Mouse (Mus musculus) kidney, embryonic 14.5 days (tissue): ENCODE results near the gene Uap1. TPM values are rescaled to one million over a fixed set of nuclear protein-coding genes. Genes with fewer than 3 reads are reported as not detected.
"Not testable (repeated sequence)": the region's sequence is repeated elsewhere in the genome, so short reads cannot be mapped to it uniquely, and the experiment has no call there.

ENCODE experiments used
- ATAC-seq: fragments of 200-750 bp; cut with Nextera tagmentation; 2 replicates; pipeline ENCODE4 v1.8.0; 2017; ENCODE audit warnings: moderate number of reproducible peaks, mild to moderate bottlenecking, moderate TSS enrichment, moderate library complexity; ENCODE audit not compliant: low FRiP score, low TSS enrichment
- H3K27ac ChIP-seq: fragments of 300-500 bp; sonication (generic); 2 replicates; pipeline ENCODE4 v1.5.1; 2014; ENCODE audit warnings: low read depth, mild to moderate bottlenecking, low read length, moderate library complexity, mixed read lengths
- H3K27me3 ChIP-seq: fragments of 300-500 bp; sonication (generic); 2 replicates; pipeline ENCODE4 v1.6.1; 2014; ENCODE audit warnings: mild to moderate bottlenecking, low read length; ENCODE audit not compliant: control insufficient read depth, insufficient read depth
- H3K36me3 ChIP-seq: fragments of 300-500 bp; sonication (generic); 2 replicates; pipeline ENCODE4 v1.6.1; 2014; ENCODE audit warnings: low read length, mixed read lengths; ENCODE audit not compliant: control insufficient read depth, insufficient read depth
- H3K4me1 ChIP-seq: fragments of 300-500 bp; sonication (generic); 2 replicates; pipeline ENCODE4 v1.6.1; 2014; ENCODE audit warnings: low read length, mixed read lengths; ENCODE audit not compliant: control insufficient read depth, insufficient read depth
- H3K4me2 ChIP-seq: fragments of 300-500 bp; sonication (generic); replicated peaks from 2 replicates; pipeline ENCODE4 v1.6.1; 2014; ENCODE audit warnings: low read depth, mild to moderate bottlenecking, low read length
- H3K4me3 ChIP-seq: fragments of 300-500 bp; sonication (generic); 2 replicates; pipeline ENCODE4 v1.5.1; 2014; ENCODE audit warnings: mild to moderate bottlenecking, low read length
- H3K9ac ChIP-seq: fragments of 300-500 bp; sonication (generic); 2 replicates; pipeline ENCODE4 v1.6.1; 2014; ENCODE audit warnings: low read depth, mild to moderate bottlenecking, low read length, moderate library complexity
- H3K9me3 ChIP-seq: fragments of 300-500 bp; sonication (generic); 2 replicates; pipeline ENCODE4 v1.6.1; 2016; ENCODE audit warnings: low read length; ENCODE audit not compliant: control insufficient read depth
- WGBS: fragments of 180-500 bp; shearing (Covaris S2); extraction: QIAGEN DNeasy Blood & Tissue Kit; methylation state at CpG from one replicate; pipeline ENCODE4 v1.1.7; 2014; 5-methylcytosine and 5-hydroxymethylcytosine counted together
- polyA plus RNA-seq: library from polyadenylated mRNA; unstranded; fragments of >200 nt; fragmentation: Nextera tagmentation; extraction: Ambion mirVana; gene quantifications from 2 replicates; pipeline ENCODE4 v1.2.1, GENCODE M21; 2014

The Uap1 gene
- polyA plus RNA-seq, 1 experiment from 2014 or later: 51.0 TPM

GRCm38 (mm10) chr1:170112261-170112660 lies 62.5 kb downstream of the Uap1 start:
- no peak overlapping the region for H3K4me2 ChIP-seq
- H3K9me3 ChIP-seq: no peaks in the 10 kb centered on the region
- no peaks in the 10 kb centered on the region for H3K4me1 ChIP-seq
- H3K27ac ChIP-seq: no peak overlapping the region
- H3K27me3 ChIP-seq: no peaks in the 10 kb centered on the region
- H3K9ac ChIP-seq: no peak overlapping the region
- no peaks in the 10 kb centered on the region for H3K36me3 ChIP-seq
- no peak overlapping the region for H3K4me3 ChIP-seq
- ATAC-seq: no peak
- 92% methylated on average over 10 of the region's 10 CpGs for WGBS

DNA sequence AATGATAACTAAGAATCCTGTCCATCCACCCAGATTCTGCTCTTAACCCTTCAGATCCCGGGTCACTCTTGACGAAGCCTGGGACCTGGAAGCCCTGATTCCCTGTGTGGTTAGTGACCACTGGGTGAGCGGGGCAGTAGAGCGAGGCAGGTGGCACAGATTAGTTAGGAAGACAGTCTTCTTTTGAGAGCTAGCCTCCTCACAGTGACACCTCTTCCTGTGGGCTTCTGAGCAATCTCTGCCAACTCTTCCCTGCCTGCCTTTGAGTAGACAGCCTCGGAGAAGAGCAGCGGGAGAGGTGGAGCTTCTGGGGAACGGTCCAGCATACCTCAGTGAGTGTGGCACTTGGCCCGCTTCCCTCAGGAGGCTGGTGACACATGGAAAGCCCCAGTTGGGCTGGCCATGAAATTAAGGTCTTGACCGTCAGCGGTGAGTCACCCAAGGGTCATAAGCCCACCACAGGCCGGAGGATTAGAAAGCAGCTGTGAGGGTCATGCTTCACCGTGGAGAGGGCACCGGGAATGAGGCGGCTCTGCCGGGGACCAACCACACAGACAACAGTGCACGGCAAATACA lies 63.0 kb downstream of the Uap1 start:
- Histone ChIP-seq H3K36me3 (no peaks in the 10 kb centered on the region), H3K9me3 (no peaks in the 10 kb centered on the region), H3K4me1 (no peaks in the 10 kb centered on the region), H3K4me2 (no peak overlapping the region), H3K27ac (no peak overlapping the region), H3K9ac (no peak overlapping the region), H3K27me3 (no peaks in the 10 kb centered on the region), H3K4me3 (no peak overlapping the region)
- 83% methylated on average over 16 of the region's 16 CpGs for WGBS
- no peak for ATAC-seq

DNA sequence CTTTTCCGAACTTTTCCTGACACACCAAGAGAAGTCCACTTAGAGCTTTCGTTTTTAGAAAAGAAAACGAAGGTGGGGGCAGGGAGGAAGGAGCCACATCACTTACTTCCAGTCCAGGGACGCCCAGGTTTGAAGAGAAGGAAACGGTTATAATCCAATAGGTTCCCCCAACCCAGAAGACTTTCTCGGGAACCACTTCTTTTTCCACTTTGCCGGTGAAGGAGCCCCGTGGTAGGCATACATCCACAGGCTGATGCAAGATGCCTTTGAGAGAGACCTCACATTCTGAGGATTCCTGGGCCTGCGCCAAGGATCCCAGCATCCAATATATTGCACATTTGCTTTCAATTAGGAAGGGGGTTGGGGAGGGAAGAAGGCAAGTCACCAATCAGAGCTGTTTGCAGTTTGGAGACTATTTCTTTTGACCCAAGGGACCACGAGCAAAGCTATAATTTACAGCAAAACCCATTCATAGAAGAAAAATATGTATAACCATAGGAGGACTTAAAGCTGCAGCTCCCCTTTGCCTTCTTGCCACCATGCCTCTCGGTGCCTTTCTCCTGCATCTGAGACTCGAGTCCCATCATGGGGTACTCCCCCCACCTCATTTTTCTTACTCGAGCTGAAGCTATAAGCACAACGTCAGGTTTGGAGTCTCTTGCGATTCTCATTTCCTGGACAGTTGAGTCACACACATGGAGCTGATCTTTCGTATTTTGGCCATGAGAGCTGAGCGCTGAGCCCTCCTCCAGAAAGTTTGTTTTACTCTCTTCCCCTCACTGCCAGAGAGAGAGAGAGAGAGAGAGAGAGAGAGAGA lies 64.0 kb downstream of the Uap1 start, which contains the start of gene Ddr2:
TSS of gene Ddr2 (minus strand) at position 247 of the 817 bp plus-strand sequence.
- H3K9ac ChIP-seq: peak within 1 kb of the TSS; percentile 59
- no peaks in the 10 kb centered on the region for H3K27me3 ChIP-seq
- WGBS: 62% methylated on average over 17 of the region's 17 CpGs
- H3K4me2 ChIP-seq: peak within 1 kb of the TSS; percentile 45
- no peaks in the 10 kb centered on the region for H3K9me3 ChIP-seq
- H3K36me3 ChIP-seq: no peaks in the 10 kb centered on the region
- H3K4me3 ChIP-seq: peak within 1 kb of the TSS; percentile 36
- ATAC-seq: peak; percentile 88
- no peaks in the 10 kb centered on the region for H3K4me1 ChIP-seq
- peak within 1 kb of the TSS; percentile 83; the same call in 1 of the 2 replicates for H3K27ac ChIP-seq

GRCm38 (mm10) chr1:170109776-170110515 lies 64.8 kb downstream of the Uap1 start:
- Histone ChIP-seq H3K9me3 (no peaks in the 10 kb centered on the region), H3K4me1 (no peaks in the 10 kb centered on the region), H3K36me3 (no peaks in the 10 kb centered on the region), H3K4me3 (peak overlapping the region; percentile 36), H3K27me3 (no peaks in the 10 kb centered on the region), H3K9ac (peak overlapping the region; percentile 59), H3K4me2 (peak overlapping the region; percentile 45), H3K27ac (peak overlapping the region; percentile 83; the same call in 1 of the 2 replicates)
- 0 out of 2 replicates have a peak, but pooled peaks have one; percentile 24 for ATAC-seq
- 68% methylated on average over 19 of the region's 19 CpGs for WGBS

GRCm38 (mm10) chr1:170102814-170103213 lies 71.9 kb downstream of the Uap1 start:
- WGBS: 91% methylated on average over 6 of the region's 6 CpGs
- not testable (repeated sequence) for H3K4me2 ChIP-seq, H3K4me1 ChIP-seq, ATAC-seq, H3K27me3 ChIP-seq, H3K27ac ChIP-seq, H3K36me3 ChIP-seq, H3K9me3 ChIP-seq, H3K4me3 ChIP-seq, H3K9ac ChIP-seq

Other genes starting within 250 kb of the Uap1 start
- 0.21 TPM in 1 of 2 replicates, not detected in the other for gene Ccdc190, start 246.3 kb downstream of the Uap1 start, polyA plus RNA-seq
- 7.5 and 16.3 TPM in 2 replicates for gene Hsd17b7, start 205.7 kb downstream of the Uap1 start, polyA plus RNA-seq
- 22.3 and 29.5 TPM in 2 replicates for gene Ddr2, start 64.2 kb downstream of the Uap1 start, polyA plus RNA-seq
- gene Uhmk1, start 40.4 kb upstream of the Uap1 start, polyA plus RNA-seq: 8.2 and 12.2 TPM in 2 replicates
- not detected in 2 replicates for gene Sh2d1b2, start 57.8 kb upstream of the Uap1 start, polyA plus RNA-seq
- gene Sh2d1b1, start 102.4 kb upstream of the Uap1 start, polyA plus RNA-seq: 0.11 TPM in 1 of 2 replicates, not detected in the other
- 3.5 and 6.0 TPM in 2 replicates for gene Gm7694, start 131.4 kb upstream of the Uap1 start, polyA plus RNA-seq
- gene Spata46, start 133.8 kb upstream of the Uap1 start, polyA plus RNA-seq: 2.0 TPM in 2 replicates